Mouse (Mus musculus): Measurements from ENCODE around the gene Cpne4. TPM values are rescaled to one million over a fixed set of nuclear protein-coding genes. Genes with fewer than 3 reads are reported as not detected.
A peak's percentile ranks its signal among the peaks of the same experiment; 100 is the strongest.

The Cpne4 gene
- polyA plus RNA-seq, 2 experiments = 0.19 to 0.22 TPM

DNA sequence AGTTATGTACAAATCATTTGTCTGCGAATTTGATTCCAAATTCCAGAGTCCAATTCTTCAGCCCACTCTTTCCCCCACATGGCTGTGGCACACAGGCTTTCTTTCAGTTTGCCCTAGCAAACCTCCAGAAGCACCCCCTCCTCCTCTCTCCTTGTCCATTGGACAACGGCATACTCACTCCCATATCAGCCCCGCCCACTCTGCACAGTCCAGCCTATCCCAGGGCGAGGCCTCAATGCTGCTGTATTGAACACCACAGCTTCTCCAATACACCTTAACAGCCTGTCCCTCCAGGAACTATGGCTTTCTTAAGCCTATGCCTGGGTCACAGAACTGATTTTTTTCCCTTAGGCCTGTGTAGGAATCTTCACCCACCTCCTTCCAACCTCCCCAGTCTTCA is 348.3 kb downstream of the Cpne4 start:
- Histone ChIP-seq H3K27ac (replicated peaks; ENCODE audit: low read depth, low read length) (no peak overlapping the region), H3K4me1 (ENCODE audit: control insufficient read depth, insufficient read depth, low read length) (no peaks in the 10 kb centered on the region), H3K9ac (ENCODE audit: low read depth, low read length, severe bottlenecking) (no peak overlapping the region), H3K36me3 (ENCODE audit: control insufficient read depth, insufficient read depth, low read length) (no peaks in the 10 kb centered on the region), H3K4me2 (replicated peaks; ENCODE audit: low read depth, low read length, severe bottlenecking) (no peak overlapping the region), H3K27me3 (ENCODE audit: control insufficient read depth, insufficient read depth, low read length) (no peaks in the 10 kb centered on the region), H3K4me3 (replicated peaks; ENCODE audit: low read length) (no peak overlapping the region), H3K9me3 (ENCODE audit: control insufficient read depth, low read length) (no peaks in the 10 kb centered on the region)
- 82% methylated on average over 4 of the region's 4 CpGs for WGBS
- no peak for DNase-seq (ENCODE audit: low spot score)
- TF ChIP-seq POLR2A (IDR thresholded peaks at IDR 0.05; ENCODE audit: borderline replicate concordance, extremely low read depth, insufficient read depth, insufficient read length) = no peak
- no peak for ATAC-seq (ENCODE audit: low FRiP score, low read depth)

DNA sequence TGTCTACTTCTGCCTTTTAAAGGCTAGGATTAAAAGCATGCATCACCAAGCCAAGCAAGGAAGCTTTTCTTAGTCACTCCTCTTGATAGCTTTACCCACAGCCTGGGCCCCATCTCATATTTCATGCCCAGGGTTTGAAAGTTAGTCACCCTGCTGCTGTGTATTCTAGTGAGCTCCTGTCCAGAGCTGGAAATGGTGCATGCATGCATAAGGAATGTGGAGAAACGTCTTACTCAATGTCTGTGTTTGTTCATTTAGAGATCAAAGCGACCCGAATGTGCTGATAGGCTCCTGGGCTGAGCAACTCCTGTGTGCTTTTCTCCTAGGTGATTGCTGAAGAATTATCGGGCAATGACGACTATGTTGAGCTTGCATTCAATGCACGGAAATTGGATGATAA is 354.0 kb downstream of the Cpne4 start:
- WGBS = 46% methylated on average over 6 of the region's 6 CpGs
- ATAC-seq (ENCODE audit: low FRiP score, low read depth) = no peak

GRCm38 (mm10) chr9:104901827-104902226 is 354.7 kb downstream of the Cpne4 start:
- H3K4me2 ChIP-seq (replicated peaks; ENCODE audit: low read depth, low read length, severe bottlenecking) = no peak overlapping the region
- no peak for TF ChIP-seq POLR2A (IDR thresholded peaks at IDR 0.05; ENCODE audit: borderline replicate concordance, extremely low read depth, insufficient read depth, insufficient read length)
- H3K9ac ChIP-seq (ENCODE audit: low read depth, low read length, severe bottlenecking) = no peak overlapping the region
- H3K4me3 ChIP-seq (replicated peaks; ENCODE audit: low read length) = no peak overlapping the region
- no peak overlapping the region for H3K27ac ChIP-seq (replicated peaks; ENCODE audit: low read depth, low read length)
- DNase-seq (ENCODE audit: low spot score) (no peak), ATAC-seq (ENCODE audit: low FRiP score, low read depth) (no peak)
- H3K36me3 ChIP-seq (ENCODE audit: control insufficient read depth, insufficient read depth, low read length) = no peaks in the 10 kb centered on the region
- H3K27me3 ChIP-seq (ENCODE audit: control insufficient read depth, insufficient read depth, low read length) = no peaks in the 10 kb centered on the region
- WGBS = 52% methylated on average over 2 of the region's 2 CpGs
- no peaks in the 10 kb centered on the region for H3K9me3 ChIP-seq (ENCODE audit: control insufficient read depth, low read length)
- H3K4me1 ChIP-seq (ENCODE audit: control insufficient read depth, insufficient read depth, low read length) = no peaks in the 10 kb centered on the region

More for the DNA sequence above, 354.0 kb downstream of the Cpne4 start:
- no peaks in the 10 kb centered on the region for H3K36me3 ChIP-seq (ENCODE audit: control insufficient read depth, insufficient read depth, low read length)
- H3K4me1 ChIP-seq (ENCODE audit: control insufficient read depth, insufficient read depth, low read length) = no peaks in the 10 kb centered on the region
- H3K9me3 ChIP-seq (ENCODE audit: control insufficient read depth, low read length) = no peaks in the 10 kb centered on the region
- no peak overlapping the region for H3K9ac ChIP-seq (ENCODE audit: low read depth, low read length, severe bottlenecking)
- no peak for DNase-seq (ENCODE audit: low spot score)
- H3K4me2 ChIP-seq (replicated peaks; ENCODE audit: low read depth, low read length, severe bottlenecking) = no peak overlapping the region
- no peak overlapping the region for H3K27ac ChIP-seq (replicated peaks; ENCODE audit: low read depth, low read length)
- H3K4me3 ChIP-seq (replicated peaks; ENCODE audit: low read length) = no peak overlapping the region
- no peaks in the 10 kb centered on the region for H3K27me3 ChIP-seq (ENCODE audit: control insufficient read depth, insufficient read depth, low read length)
- TF ChIP-seq POLR2A (IDR thresholded peaks at IDR 0.05; ENCODE audit: borderline replicate concordance, extremely low read depth, insufficient read depth, insufficient read length) = no peak

- no peak overlapping the region for H3K9ac ChIP-seq (ENCODE audit: low read depth, low read length, severe bottlenecking)
- 6% methylated on average over 2 of the region's 2 CpGs for WGBS
- H3K36me3 ChIP-seq (ENCODE audit: control insufficient read depth, insufficient read depth, low read length) = no peaks in the 10 kb centered on the region
- DNase-seq (ENCODE audit: low spot score) (peak; percentile 81), ATAC-seq (ENCODE audit: low FRiP score, low read depth) (peak; percentile 63; the same call in 1 of the 2 replicates)
- 0 out of 2 replicates have a peak, but pooled peaks cover 4% of the 10 kb centered on the region for H3K4me1 ChIP-seq (ENCODE audit: control insufficient read depth, insufficient read depth, low read length)
- no peak overlapping the region for H3K4me3 ChIP-seq (replicated peaks; ENCODE audit: low read length)
- no peak overlapping the region for H3K27ac ChIP-seq (replicated peaks; ENCODE audit: low read depth, low read length)
- 0 out of 2 replicates have a peak, but pooled peaks cover 4% of the 10 kb centered on the region for H3K27me3 ChIP-seq (ENCODE audit: control insufficient read depth, insufficient read depth, low read length)
- H3K4me2 ChIP-seq (replicated peaks; ENCODE audit: low read depth, low read length, severe bottlenecking) = no peak overlapping the region
- no peak for TF ChIP-seq POLR2A (IDR thresholded peaks at IDR 0.05; ENCODE audit: borderline replicate concordance, extremely low read depth, insufficient read depth, insufficient read length)
- no peaks in the 10 kb centered on the region for H3K9me3 ChIP-seq (ENCODE audit: control insufficient read depth, low read length)
Measured at GRCm38 (mm10) chr9:104912686-104913085, 365.6 kb downstream of the Cpne4 start.

GRCm38 (mm10) chr9:104913327-104913726 is 366.2 kb downstream of the Cpne4 start:
- no peak for TF ChIP-seq POLR2A (IDR thresholded peaks at IDR 0.05; ENCODE audit: borderline replicate concordance, extremely low read depth, insufficient read depth, insufficient read length)
- no peaks in the 10 kb centered on the region for H3K36me3 ChIP-seq (ENCODE audit: control insufficient read depth, insufficient read depth, low read length)
- H3K27ac ChIP-seq (replicated peaks; ENCODE audit: low read depth, low read length) = no peak overlapping the region
- ATAC-seq (ENCODE audit: low FRiP score, low read depth) = no peak
- H3K4me2 ChIP-seq (replicated peaks; ENCODE audit: low read depth, low read length, severe bottlenecking) = no peak overlapping the region
- no peak overlapping the region for H3K4me3 ChIP-seq (replicated peaks; ENCODE audit: low read length)
- H3K4me1 ChIP-seq (ENCODE audit: control insufficient read depth, insufficient read depth, low read length) = 0 out of 2 replicates have a peak, but pooled peaks cover 4% of the 10 kb centered on the region
- no peak overlapping the region for H3K9ac ChIP-seq (ENCODE audit: low read depth, low read length, severe bottlenecking)
- H3K9me3 ChIP-seq (ENCODE audit: control insufficient read depth, low read length) = no peaks in the 10 kb centered on the region
- 43% methylated on average over 2 of the region's 2 CpGs for WGBS
- DNase-seq (ENCODE audit: low spot score) = peak; percentile 5
- 0 out of 2 replicates have a peak, but pooled peaks cover 4% of the 10 kb centered on the region for H3K27me3 ChIP-seq (ENCODE audit: control insufficient read depth, insufficient read depth, low read length)

DNA sequence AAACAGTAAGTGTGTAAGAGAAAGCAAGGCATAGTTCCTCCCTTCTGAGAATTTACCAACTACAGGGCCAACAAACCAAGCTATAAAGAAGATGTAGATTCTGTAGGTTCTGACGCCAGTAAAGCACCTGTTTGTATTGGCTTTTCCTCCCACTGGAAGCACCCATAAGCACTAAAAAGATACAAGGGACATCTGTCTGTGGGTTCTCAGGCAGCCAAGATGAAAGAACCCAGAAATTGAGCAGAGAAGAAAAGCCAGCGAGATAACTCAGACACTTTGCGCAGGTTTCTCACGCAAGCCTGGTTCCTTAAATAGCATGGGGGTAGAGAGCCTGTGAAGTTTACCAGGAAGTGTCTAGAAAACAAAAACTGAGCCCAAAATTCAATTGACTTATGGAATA is 374.1 kb downstream of the Cpne4 start:
- no peak for ATAC-seq (ENCODE audit: low FRiP score, low read depth)
- Histone ChIP-seq H3K4me3 (replicated peaks; ENCODE audit: low read length) (no peak overlapping the region), H3K9ac (ENCODE audit: low read depth, low read length, severe bottlenecking) (no peak overlapping the region), H3K9me3 (ENCODE audit: control insufficient read depth, low read length) (no peaks in the 10 kb centered on the region), H3K27ac (replicated peaks; ENCODE audit: low read depth, low read length) (no peak overlapping the region), H3K27me3 (ENCODE audit: control insufficient read depth, insufficient read depth, low read length) (no peaks in the 10 kb centered on the region), H3K36me3 (ENCODE audit: control insufficient read depth, insufficient read depth, low read length) (no peaks in the 10 kb centered on the region), H3K4me2 (replicated peaks; ENCODE audit: low read depth, low read length, severe bottlenecking) (no peak overlapping the region), H3K4me1 (ENCODE audit: control insufficient read depth, insufficient read depth, low read length) (no peaks in the 10 kb centered on the region)
- 84% methylated on average over 4 of the region's 4 CpGs for WGBS
- no peak for DNase-seq (ENCODE audit: low spot score)
- TF ChIP-seq POLR2A (IDR thresholded peaks at IDR 0.05; ENCODE audit: borderline replicate concordance, extremely low read depth, insufficient read depth, insufficient read length) = no peak
